Mouse (Mus musculus) thymus, postnatal 4 days (tissue): ENCODE results near the gene Dpm2.

Experiments used
- DNase-seq: peaks from one replicate; pipeline ENCODE4 v3.0.0; 2021

The Dpm2 gene

DNA sequence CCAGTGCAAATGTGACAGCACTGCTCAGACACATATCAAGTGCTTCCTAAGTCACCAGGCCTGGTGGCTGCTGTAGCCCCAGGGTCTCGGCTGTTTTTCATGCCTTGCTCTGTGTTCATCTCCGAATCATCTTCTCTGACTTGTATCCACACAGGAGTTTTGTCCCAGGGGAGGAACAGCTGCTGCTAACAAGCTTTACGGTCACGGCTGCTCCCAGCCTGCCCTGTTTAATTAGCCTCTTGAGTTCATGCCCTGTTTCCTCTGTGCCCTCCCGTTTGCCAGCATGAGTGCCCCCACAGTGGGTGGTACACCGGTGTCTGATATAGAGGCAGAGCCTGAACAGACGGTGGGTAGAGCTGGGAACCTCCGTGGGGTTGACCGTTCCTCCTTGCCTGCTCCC lies 47.4 kb downstream of the Dpm2 start:
- DNase-seq, result no peak

DNA sequence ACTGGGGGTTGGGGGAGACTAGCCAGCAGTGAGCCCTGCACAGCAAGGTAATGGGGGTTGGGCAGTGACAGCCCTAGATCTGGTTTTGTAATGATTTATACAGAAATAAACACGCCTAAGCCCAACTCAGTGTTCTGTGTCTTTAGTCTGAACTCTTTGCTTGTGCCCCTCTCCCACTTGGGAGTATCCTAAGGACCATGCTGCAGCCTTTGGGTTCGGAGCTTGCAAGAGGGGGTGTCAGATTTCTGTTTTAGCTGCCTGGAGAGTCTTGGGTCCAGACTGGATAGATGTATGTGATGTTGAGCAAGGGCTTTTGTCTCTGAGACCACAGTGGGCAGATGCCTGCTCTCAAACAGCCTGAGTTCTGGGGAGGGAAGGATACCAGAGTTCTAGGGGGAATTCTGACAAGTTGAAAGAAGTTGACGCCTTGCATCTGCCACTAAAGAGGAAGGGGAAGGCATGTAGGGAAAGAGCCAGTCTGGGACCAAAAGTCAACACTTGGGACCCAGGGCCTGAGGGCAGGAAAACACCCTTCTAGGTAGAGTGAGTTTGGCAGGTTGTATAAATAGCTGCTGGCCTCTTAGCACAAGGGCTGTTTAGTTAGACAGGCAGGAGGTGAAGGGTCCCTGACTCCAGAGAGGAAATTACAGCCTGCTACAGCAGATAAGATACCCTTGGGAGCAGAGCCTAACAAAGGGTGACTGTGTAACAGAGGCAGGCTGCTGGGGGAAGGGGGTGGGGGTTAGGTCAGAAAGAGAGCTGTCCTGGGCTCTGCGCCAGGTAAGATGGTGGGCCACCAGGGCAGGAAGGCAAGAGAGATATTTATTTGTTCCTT lies 50.2 kb downstream of the Dpm2 start:
- no peak for DNase-seq

DNA sequence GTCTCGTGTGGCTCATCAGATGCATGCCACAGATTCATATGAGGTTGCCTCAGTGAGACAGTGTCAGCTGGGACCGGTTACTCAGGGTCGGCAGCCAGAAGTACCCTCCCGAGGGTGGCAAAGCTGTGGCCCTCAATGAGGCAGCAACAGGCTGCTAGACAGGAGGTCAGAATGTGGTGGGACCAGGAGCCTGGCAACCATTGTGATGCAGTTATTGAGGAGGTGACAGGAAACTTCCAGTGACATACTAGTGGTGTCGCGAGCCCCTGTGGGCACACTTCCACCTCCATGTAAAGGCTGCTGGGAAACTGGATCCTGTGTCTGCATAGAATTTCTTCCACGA lies 50.8 kb downstream of the Dpm2 start, which contains the start of gene Ak1:
TSS of gene Ak1 (plus strand) at position 242 of the 343 bp plus-strand sequence.
- no peak for DNase-seq
